Mouse (Mus musculus): ENCODE results near the gene Nek8.

The Nek8 gene

DNA sequence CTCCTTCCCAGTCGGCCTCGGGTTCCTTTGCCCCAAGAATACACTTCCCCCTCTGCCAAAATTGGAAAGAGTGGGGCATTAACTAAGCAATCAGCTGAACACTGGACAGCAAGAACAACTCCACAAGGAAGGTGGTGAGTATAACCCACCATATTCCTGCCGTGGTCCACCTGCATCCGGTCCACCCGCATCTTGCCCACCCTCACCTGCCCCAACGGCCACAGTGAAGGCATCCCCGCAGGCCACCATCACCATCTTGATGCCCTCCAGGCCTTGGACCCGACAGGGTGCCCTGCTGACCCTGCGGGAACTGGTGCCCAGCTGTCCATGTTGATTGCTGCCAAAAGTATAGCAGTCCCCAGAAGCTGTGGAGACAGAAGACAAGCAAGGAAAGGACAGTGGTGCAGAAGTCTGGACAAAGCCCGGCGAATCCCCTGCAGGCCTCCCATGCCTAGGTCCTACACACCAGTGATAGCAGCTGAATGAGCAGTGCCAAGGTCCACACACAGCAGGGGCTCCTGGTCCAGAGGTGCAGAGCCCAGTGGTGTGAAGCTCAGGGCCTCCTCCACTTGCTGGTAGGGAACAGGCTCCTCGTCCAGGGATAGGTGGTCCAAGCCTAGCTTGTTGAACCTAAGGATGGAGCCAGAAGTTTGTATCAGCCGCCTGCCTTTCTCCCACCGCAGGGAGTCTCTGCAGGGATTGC, 9.1 kb downstream of the Nek8 start:
- DNase-seq (ENCODE audit: low read depth in 1 of 2, low spot score in 2 of 2), result no peak

DNA sequence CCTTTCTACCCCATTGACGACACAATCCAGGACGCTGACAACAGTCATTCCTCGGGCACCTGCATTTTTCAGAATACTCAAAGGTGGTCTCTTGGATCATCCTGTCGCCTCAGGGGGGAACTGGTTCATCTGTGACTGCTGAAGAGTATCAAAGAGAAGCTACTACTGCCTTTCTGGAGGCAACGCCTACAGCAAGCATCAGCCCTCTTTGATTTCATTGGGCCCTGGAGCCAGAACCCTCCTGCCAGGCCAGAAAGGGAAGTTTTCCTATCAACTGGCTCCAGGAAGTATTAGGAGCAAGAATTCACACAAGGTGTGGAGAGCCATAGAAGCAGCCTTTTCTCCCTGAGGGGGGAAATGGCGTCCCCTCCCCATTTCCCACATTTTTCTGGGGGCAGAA, 9.8 kb downstream of the Nek8 start:
- no peak for DNase-seq (ENCODE audit: low read depth in 1 of 2, low spot score in 2 of 2)

DNA sequence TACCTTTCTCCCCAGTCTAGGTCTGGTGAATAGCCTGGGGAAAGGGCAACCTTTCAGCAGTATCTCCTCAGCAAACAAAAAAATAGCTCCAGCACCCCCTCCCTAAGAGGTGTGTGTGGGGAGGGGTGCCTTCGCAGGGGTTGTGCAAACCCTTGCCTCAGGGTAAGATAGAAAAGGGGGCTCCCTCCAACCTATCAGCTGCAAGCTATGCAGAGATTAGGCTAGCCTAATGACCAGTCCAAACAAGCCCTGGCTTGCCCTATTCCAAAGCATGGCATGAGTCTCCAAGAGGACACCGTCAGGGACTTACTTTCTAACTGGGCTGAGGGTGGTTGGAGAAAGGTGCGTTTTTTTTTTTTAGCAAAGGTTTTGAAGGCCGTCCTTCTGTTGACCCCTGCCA, 10.3 kb downstream of the Nek8 start:
- DNase-seq (ENCODE audit: low read depth in 1 of 2, low spot score in 2 of 2), result no peak

DNA sequence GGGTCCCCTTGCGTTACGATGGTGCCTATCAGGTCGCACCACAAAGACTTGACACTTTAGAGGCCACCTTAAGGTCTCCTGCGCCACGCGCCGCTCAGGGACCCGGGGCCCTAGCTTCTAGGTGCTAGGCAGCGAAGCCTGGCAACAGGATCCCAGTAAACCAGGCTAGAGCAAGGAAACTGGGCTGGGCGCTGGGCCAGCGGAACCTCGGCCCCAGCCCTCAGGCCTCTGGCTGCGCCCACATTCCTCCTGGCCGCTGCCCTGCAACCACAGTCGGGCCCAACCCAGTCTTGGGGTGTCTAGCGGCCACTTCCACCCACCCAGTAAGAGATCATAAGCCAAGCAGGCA, 10.7 kb downstream of the Nek8 start:
- DNase-seq (ENCODE audit: low read depth in 1 of 2, low spot score in 2 of 2), result no peak

DNA sequence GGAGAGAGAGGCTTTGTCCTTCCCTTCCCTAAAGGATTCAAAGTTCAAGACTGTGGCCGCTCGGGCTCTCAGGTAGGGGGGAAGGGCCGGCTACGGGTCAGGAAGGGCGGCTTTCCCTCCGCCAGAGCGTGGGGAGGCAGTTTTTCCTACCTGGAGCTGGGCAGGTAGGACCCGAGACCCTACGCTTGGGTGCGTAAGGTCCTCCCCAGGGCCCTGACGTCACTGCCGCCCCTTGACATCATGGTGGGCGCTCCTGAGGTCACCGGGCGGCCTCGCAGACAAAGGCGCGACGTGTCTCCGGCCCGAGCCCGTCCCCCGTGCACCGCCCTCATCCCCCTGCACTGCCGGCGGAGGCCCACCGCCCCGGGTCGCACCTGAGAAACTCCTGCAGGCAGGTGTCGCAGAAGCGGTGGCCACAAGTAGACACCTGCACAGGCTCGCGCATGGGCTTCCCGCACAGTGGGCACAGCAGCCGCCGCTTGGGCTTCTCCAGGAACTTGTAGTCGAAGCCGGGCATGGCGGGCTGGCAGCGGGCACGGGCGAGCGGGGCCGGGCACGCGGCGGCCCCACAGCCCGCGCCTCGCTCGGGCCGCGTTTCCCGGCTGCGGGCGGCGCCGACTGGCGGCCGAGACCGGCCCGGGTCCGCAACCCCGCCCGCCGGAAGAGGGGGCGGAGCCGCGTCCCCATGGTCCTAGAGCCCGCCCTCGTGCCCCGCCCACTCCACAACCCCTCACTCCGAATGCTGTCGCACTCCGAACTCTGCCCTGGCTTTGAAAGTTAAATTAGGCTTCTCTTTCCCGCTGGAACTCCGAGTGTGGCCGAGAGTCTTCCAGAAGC, 11.3 kb downstream of the Nek8 start, which contains the start of gene Traf4:
Traf4 (minus strand) TSS at position 666 of the 837 bp plus-strand sequence.
- no peak for DNase-seq (ENCODE audit: low read depth in 1 of 2, low spot score in 2 of 2)

DNA sequence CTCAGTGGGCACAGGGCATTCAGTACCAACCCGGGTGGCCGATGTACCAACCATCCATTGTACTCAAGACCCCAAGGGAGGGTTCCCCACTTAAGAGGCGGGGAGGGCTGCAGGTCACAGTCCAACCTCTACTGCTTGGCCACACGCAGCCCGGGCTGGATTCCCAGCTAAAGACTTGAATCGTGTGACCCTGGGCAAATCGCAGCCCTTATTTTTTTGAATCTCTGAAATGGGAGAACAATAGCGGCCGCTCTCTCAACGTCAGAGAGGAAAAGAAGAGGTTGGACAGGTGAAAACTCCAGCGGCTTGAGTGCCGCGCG, 11.9 kb downstream of the Nek8 start:
- no peak for DNase-seq (ENCODE audit: low read depth in 1 of 2, low spot score in 2 of 2)

DNA sequence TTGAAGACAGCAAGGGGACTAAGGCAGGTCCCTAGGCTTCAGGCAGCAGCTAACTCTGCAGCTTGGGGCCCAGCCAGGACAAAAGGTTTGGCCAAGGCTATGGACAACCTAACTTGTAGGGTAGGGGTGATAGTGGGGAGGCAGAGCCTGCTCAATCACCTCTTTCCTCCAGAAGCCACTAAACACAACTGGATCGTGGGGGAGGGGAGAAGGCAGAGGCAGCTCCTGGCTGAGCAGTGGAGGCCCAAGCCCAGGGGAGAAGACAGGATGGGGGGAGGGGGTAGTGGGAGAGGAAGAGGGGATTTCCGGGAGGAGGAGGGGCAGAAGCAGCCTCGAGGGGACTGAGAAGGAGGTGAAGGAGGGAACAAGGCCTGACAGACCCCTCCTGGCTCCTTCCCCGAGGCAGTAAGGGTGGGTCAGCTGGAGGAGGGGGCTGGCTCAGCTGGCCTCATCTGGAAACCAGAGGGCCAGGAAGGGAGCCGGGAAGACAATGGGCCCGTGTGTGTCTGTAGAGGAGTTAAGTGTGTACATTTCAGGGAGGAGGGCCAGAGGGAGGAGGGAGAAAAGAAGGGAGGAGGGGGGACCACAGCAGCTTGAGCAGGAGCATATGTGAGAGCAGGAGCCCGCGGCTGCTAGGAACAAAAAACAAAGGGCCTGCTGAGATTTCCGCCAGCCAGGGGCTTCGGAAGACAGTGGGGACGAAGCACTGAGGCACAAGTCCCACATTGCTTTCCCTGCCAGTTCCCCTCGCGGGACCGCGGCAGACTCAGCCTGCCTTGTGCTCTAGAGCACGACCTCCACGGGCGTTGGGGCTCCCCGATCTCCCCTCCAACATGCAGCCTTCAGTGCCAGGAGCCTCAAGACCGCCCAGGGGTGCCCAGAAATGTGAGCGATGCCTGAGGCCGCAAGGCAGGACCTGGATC, 12.5 kb downstream of the Nek8 start:
- DNase-seq (ENCODE audit: low read depth in 1 of 2, low spot score in 2 of 2), result no peak

DNA sequence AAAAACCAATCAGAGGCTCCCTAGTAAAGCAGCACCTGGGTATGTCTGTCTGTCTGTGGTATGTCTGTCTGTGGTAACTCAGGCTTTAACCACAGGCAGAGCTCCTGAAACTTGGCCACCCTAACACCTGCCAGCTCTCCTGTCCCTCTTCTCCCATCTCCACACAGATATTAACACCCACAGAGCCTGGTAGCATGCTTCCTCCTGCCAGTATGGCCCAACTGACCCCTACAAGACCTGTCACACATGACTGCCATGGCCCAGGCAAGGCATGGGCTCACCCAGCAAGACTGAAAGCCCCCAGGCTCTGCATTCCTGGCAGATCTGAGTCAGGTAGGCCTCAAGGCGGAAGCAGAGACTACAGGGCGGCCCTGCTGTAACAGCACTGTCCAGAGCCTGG, 13.4 kb downstream of the Nek8 start:
- no peak for DNase-seq (ENCODE audit: low read depth in 1 of 2, low spot score in 2 of 2)

DNA sequence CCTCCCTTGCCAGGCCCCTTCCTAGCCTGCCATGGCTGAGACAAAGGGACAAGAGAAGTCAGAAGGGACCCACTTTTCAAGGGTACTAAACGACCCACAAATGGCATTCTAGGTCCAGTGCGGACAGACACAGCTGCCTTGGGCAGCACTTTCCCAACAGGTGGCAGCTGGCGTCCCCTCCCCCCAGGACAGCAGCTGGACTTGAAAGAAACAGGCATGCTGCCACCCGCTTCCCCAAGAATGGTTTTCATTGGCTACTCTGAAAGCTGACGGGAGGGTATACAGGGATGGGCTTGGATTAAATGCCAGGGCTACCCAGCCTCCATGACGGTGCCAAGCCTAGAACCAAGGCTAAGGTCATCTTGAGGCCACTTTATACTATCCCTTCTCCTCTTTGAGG, 14.0 kb downstream of the Nek8 start:
- DNase-seq (ENCODE audit: low read depth in 1 of 2, low spot score in 2 of 2), result no peak

DNA sequence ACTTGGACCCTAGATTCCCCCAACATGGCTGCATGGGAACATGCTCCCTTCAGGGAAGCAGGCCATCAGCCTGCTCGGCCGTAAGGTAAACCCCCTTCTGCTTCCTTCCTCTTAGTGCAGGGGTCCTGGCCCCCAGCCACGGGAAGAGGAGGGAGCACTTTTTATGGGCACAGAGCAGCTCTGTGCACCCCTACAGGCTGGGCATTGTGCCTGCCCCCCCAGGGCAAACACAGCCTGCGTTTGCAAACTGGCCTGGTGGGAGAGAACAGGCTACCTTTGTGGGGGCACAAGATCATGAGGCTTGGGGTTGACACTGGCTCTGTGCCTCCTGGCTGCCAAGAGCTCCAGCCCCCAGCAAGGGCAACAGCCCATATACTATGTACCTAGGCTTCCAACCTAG, 14.5 kb downstream of the Nek8 start:
- no peak for DNase-seq (ENCODE audit: low read depth in 1 of 2, low spot score in 2 of 2)

DNA sequence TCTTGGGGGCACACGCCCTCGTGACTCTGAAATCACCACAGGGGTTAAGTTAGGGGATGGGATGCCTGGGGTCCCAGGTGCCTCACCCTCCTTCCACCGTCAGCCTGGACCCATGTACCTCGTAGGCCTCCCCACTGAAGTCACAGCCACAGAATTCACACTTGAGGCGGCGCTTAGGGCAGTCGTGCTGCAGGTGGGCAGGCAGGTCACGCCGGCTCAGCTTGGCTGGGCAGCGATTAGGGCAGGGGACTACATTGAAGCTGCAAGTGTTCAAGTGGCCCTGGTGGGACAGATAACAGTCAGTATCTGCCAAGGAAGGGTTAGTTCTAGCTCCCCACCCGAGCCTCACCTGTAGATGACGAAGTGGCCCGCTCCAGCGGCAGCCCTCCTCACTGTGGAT, 15.3 kb downstream of the Nek8 start:
- DNase-seq (ENCODE audit: low read depth in 1 of 2, low spot score in 2 of 2), result no peak

DNA sequence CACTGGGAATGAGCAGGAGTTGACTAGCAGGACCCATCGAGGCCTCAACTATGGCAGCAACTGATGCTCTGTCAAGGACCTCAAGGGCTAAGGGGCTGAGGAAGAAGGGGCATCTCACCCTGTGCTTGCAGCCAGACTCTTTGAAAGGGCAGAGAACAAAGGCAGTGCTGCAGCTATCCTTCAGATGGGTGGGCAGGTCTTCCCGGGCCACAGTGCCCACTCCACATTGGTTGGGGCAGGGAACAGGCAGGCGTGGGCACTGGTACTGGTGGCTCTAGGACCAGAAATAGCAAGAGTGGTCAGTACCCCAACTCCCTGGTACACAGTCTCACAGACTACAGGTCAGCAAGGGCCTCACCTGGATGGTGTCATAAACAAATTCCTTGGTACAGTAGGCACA, 15.8 kb downstream of the Nek8 start:
- no peak for DNase-seq (ENCODE audit: low read depth in 1 of 2, low spot score in 2 of 2)

DNA sequence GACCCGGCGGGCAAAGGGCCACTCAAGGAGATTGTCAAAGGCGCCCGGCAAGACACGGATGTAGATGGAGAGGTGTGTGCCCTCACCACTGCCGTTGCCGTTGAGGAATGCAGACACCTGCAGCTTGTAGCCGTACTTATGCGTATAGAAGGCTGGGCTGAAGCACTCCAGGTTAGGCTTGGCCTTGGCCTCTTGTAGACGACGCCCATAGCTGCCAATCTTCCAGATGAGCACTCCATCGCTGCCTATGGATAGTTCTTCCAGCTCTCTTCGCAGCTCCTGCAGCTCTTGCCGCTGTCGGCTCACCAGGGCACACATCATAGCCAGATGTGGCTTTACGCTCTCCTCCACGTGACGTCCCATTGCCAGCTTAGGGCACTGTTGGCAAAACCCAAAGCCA, 16.3 kb downstream of the Nek8 start:
- DNase-seq (ENCODE audit: low read depth in 1 of 2, low spot score in 2 of 2), result no peak

DNA sequence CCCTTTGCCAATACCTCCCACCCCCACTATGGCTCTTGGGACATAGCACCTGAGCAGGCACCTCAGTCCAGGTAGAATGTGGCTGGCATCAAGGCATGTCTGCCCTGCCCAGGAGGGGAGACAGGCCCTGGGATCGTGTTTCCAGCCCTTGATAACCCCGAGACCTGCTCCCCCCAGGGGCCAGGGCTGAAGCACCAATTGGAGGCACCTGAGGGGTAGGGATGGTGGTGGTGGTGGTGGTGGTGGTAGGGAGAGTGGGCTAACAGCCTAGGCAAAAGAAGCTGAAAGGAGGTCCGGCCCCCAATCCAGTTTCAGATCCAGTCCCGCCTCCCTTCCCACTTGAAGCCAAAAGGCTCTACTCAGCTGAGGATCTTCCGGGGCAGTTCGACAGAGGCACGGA, 16.9 kb downstream of the Nek8 start:
- DNase-seq (ENCODE audit: low read depth in 1 of 2, low spot score in 2 of 2), result no peak

DNA sequence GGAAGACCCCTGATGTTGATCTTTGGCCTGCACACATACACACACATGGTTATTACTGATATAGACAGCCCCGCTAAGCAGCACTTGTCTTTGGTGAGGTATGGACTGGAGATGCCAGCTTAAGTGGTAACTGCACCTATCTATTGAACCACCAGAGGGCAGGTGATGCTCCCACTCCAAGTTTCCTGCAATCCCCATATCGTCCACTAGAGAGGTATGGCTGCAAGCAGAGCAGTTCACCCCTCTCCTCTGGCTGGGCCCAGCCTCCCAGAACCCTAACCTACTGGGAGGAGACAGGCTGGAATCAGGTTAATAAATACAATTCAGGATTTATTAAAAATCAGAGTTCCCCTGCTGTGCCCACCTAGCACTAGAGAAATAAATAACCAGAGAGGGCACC, 17.4 kb downstream of the Nek8 start:
- DNase-seq (ENCODE audit: low read depth in 1 of 2, low spot score in 2 of 2), result peak; percentile 59 to 64

DNA sequence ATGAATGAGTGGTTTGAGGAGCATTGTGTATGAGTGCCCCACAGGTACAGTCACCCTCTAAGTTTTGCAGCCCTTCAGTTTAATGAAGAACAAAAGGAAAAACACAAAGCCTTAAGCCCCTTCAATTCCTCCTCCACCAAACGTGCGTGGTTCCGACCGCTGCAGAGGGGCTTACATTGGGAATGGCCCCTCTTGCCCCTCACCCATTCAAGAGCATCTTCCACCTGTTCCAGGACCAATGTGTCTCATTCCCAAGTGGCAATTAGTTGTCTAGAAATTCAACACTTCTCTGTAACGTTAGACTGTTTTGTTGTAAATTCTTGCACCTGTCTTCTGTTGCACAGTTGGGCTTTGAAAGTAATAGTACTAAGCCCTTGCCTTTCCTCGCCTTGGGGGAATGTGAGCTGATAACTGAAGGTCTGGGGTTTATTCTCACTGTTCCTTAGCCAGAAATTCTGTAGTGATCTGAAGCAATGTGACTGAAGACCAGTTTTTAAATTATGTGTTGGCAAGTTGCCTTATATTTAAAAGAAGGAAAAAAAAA, 20.2 kb downstream of the Nek8 start:
- DNase-seq (ENCODE audit: low read depth in 1 of 2, low spot score in 2 of 2), result no peak

DNA sequence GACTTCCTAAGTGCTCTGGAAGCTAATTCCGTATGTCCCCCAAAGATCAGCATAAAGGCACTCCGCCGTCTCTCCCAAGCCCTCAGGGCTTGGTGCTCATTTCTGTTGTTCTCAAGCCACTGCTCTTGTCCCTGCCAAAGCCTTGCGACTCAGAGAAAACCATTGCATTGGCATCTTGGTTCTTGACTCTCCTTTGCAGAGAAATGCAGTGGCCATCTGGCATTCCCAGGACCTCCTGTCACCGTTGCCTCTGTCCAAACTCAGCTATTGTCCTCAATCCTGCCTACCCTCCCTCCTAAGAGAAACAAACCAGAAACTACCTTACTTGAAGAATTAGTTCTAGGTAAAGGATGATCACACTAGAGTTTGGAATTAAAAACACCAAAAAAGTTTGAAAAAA, 20.8 kb downstream of the Nek8 start:
- DNase-seq (ENCODE audit: low read depth in 1 of 2, low spot score in 2 of 2), result no peak

DNA sequence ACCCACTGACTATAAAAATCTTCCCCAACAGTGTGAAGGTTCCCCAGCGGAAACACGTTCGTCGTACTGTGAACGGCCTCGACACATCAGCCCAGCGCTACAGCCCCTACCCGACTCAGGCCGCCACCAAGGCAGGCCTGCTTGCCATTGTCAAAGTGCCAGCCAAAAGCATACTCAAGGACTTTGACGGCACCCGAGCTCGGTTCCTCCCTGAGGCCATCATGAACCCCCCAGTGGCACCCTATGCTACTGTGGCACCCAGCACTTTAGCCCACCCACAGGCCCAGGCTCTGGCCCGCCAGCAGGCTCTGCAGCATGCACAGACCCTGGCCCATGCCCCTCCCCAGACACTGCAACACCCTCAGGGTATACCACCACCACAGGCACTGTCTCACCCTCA, 22.7 kb downstream of the Nek8 start:
- no peak for DNase-seq (ENCODE audit: low read depth in 1 of 2, low spot score in 2 of 2)

DNA sequence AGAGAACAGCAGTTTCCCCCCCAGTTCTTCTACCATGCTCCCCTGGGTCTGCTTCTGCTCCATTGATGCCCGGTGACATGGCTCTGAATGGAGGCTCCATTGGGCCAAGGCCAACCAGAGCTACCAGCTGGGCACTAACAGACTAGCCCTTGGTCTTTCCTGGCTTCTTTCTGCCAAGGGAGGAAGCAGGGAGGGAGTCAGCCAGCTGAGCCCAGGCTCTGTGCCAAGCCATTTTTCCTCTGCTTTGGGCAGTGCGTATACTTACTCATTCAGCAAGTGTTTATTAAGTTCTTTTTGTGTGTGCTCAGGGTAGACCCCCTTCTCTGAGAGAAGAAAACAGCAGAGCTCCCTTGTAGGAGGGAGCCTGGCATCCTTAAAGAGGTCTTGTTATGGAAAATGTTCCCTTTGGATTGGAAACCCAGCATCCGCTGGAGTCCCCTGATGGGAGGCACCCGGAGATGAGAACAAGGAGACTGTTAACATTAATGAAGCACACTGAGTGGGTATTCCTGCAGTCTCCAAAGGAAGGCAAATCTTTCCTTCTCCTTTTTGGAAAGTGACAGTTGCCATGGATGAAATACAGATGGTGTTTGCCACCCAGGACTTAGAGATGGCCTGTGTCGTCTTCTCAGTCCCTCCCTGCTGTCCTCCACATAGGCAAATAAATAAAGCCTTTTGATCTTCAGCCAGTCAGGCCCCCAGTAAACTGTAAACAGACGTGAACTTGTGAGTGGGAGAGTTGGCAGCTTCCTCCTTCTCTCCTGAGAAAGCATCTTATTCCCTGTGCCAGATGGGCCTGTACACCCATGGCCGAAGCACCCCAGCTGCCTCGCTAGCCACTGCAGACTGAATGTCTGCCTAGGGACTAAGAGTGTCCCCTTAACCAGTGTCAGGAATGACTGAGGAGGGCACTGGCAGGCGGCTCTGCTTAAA, 23.9 kb downstream of the Nek8 start:
- DNase-seq (ENCODE audit: low read depth in 1 of 2, low spot score in 2 of 2), result no peak

DNA sequence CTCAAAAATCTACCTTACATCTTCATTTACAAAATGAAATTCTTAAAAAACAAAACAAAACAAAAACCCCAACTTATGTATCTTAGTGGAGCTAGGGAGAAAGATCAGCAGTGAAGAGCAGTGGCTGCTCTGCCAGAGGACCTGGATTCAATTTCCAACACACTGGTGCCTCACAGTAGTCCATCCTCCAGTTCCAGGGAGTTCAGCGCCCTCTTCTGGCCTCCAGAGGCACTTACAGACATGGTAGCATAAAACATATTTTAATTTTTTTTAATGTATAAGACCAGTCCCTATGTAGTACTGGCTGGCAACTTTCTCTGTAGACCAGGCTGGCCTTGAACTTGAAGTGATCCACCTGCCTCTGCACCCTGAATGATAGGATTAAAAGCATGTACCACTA, 25.3 kb downstream of the Nek8 start:
- no peak for DNase-seq (ENCODE audit: low read depth in 1 of 2, low spot score in 2 of 2)
